15 mouse cellular contexts compared by ENCODE assay signal in the genomic region with DNA sequence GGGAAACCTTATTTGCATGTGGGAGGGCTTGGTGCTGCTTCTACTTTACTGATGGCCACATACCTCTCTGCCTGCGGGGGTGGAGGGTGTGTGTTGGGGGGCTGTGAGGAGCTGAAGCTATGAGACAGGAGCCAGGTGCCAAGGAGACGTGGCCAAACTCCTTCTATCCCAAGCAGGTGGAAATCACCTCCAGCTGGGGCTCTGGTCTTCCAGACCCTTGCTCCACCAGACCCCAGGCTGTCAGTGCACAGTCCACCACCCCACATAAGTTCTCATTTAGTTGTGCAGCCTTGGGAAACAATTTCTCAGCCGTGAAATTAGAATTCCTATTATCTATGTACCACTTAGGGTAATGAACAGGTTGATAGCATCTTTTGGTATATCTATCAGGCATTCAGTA.
"Had no signal": no experiment of that assay in that cellular context is flagged by ENCODE, and none has a peak within 500 bp of the region (broad histone marks: within the 10 kb centered on the region; RNA-seq: fewer than 3 reads in every experiment).

No protein-coding gene starts in this region.

- H3K27me3 ChIP-seq: midbrain, embryonic 13.5 days; neural tube, embryonic 13.5 days; neural tube, embryonic 15.5 days had no signal

- H3K4me1 ChIP-seq: midbrain, embryonic 10.5 days; midbrain, embryonic 13.5 days; neural tube, embryonic 13.5 days; neural tube, embryonic 15.5 days had no signal

- ATAC-seq: midbrain, embryonic 13.5 days; midbrain, embryonic 16.5 days had no signal

- H3K9me3 ChIP-seq: midbrain, embryonic 10.5 days; midbrain, embryonic 13.5 days; neural tube, embryonic 13.5 days; neural tube, embryonic 15.5 days had no signal

- H3K4me2 ChIP-seq: lung, embryonic 14.5 days; midbrain, embryonic 13.5 days; neural tube, embryonic 13.5 days; neural tube, embryonic 15.5 days had no signal

- H3K9ac ChIP-seq: lung, embryonic 14.5 days; midbrain, embryonic 13.5 days; neural tube, embryonic 13.5 days; neural tube, embryonic 15.5 days had no signal

- H3K36me3 ChIP-seq: midbrain, embryonic 10.5 days; midbrain, embryonic 13.5 days; neural tube, embryonic 13.5 days; neural tube, embryonic 15.5 days had no signal

- H3K27ac ChIP-seq: midbrain, embryonic 10.5 days; midbrain, embryonic 13.5 days; neural tube, embryonic 13.5 days; neural tube, embryonic 15.5 days had no signal

- DNase-seq: lung, adult 18-20 months; lung, embryonic 14.5 days; lung, postnatal 10 days; lung, postnatal 4 days; retina, postnatal 1 day; right cerebral cortex, adult 18-20 months; right cerebral cortex, postnatal 25 days; thymus, adult 18-20 months; thymus, postnatal 36 days had no signal

- H3K4me3 ChIP-seq: midbrain, embryonic 10.5 days; midbrain, embryonic 13.5 days; myocyte; neural tube, embryonic 13.5 days; neural tube, embryonic 15.5 days had no signal
